Mouse (Mus musculus): ENCODE results near the gene Rnpepl1. TPM values are rescaled to one million over a fixed set of nuclear protein-coding genes. Genes with fewer than 3 reads are reported as not detected.

Gene Rnpepl1
- polyA plus RNA-seq, 2 experiments, result 8.7 to 10.7 TPM

DNA sequence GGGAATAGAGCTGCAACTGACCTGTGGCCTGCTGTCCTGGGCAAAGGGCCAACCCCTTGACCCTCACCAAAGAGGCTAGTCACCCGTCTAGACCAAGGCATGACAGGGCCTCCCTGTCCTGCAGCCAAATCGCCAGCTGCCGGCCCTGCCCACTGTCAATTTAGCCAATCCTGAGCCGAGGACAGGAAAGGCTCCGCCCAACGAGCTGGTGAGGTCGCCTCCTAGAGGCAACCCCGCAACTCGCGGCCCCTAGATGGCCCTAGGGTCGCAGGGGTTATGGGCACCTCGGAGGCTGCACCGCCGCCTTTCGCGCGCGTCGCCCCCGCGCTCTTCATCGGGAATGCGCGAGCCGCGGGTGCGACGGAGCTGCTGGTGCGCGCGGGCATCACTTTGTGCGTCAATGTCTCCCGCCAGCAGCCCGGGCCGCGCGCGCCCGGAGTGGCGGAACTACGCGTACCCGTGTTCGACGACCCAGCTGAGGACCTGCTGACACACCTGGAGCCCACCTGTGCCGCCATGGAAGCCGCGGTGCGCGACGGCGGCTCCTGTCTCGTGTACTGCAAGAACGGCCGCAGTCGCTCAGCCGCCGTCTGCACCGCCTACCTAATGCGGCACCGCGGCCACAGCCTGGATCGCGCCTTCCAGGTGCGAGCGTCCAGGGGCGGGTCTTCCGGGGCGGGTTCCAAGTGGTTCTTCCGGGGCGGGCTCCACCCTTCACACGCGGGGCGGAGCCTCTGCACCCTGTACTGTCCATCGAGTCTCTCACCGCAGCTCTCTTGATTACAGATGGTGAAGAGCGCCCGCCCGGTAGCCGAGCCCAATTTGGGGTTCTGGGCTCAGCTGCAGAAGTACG lies 3.6 kb upstream of the Rnpepl1 start, which contains the start of gene Dusp28:
Dusp28 (plus strand) TSS at position 203 of the 853 bp plus-strand sequence.
- TF ChIP-seq EP300 (IDR thresholded peaks at IDR 0.05; ENCODE audit: low read depth), result no peak
- TF ChIP-seq CTCF (IDR thresholded peaks at IDR 0.05; ENCODE audit: low read depth), result peak; percentile 81
- Histone ChIP-seq H3K4me2 (ENCODE audit: low read depth) (peak within 1 kb of the TSS; percentile 95), H3K27ac (peak within 1 kb of the TSS; percentile 80), H3K4me1 (replicated peaks; ENCODE audit: control insufficient read depth in 2 of 2, insufficient read depth in 2 of 2, low read length in 1 of 2) (peaks cover 13 to 31% of the 10 kb centered on the region in 2 experiments), H3K4me3 (ENCODE audit: insufficient read depth in 1 of 2, low read depth in 2 of 2, low read length in 2 of 2) (peak within 1 kb of the TSS; percentile 80 to 86), H3K27me3 (ENCODE audit: control insufficient read depth, insufficient read depth, low read length) (no peaks in the 10 kb centered on the region; the same call in none of the 2 replicates), H3K36me3 (replicated peaks; ENCODE audit: control insufficient read depth, insufficient read depth, low read depth) (no peaks in the 10 kb centered on the region), H3K9ac (replicated peaks) (peak within 1 kb of the TSS; percentile 85), H3K9me3 (ENCODE audit: control insufficient read depth, low read length) (no peaks in the 10 kb centered on the region)
- DNase-seq (ENCODE audit: low read depth in 3 of 3, low spot score in 3 of 3), result peak; percentile 78 to 82 (median 81)
- WGBS (ENCODE audit: insufficient replicate concordance), result under 1% methylated on average over 81 of the region's 81 CpGs
- peak; percentile 92 for ATAC-seq (ENCODE audit: insufficient read depth)

DNA sequence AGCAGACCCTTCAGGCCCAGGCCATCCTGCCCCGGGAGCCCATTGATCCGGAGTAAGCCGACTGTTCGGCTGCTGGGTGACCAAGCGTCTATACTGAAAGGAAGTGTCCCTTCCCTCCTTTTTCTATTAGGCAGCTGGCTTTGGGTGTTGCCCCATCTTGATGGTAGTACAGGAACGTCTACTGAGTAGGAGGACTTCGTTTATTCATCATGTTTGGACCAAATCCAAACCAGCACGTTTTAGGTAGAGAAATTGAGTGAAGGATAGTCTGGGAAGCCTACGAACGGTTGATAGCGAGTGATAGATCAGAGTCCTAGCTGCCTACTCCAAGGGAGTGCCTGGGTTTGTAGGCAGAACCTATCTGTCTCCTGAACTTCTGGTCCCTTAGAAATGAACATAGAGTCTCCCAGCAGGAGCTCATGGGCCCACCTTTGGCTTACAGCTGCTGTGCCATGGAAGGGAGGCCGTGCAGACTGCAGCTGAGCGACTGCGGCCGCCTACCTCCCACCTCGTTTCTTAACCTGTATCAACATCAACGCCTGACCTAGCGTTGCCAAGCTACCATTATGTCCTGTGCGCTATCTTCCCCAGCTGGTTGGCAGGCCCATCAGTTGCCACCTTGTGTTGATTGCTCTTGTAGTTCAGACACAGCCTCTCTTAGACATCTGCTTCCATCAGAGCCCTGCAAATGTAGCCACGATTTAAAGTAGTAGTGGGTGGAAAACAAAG lies 2.8 kb upstream of the Rnpepl1 start:
- TF ChIP-seq CTCF (IDR thresholded peaks at IDR 0.05; ENCODE audit: low read depth), result no peak
- TF ChIP-seq EP300 (IDR thresholded peaks at IDR 0.05; ENCODE audit: low read depth), result no peak
- Histone ChIP-seq H3K9ac (replicated peaks) (peak overlapping the region; percentile 63), H3K9me3 (ENCODE audit: control insufficient read depth, low read length) (no peaks in the 10 kb centered on the region), H3K27me3 (ENCODE audit: control insufficient read depth, insufficient read depth, low read length) (no peaks in the 10 kb centered on the region; the same call in 1 of the 2 replicates), H3K4me2 (ENCODE audit: low read depth) (peak overlapping the region; percentile 95), H3K36me3 (replicated peaks; ENCODE audit: control insufficient read depth, insufficient read depth, low read depth) (no peaks in the 10 kb centered on the region), H3K27ac (peak overlapping the region; percentile 80), H3K4me3 (ENCODE audit: insufficient read depth in 1 of 2, low read depth in 2 of 2, low read length in 2 of 2) (peak overlapping the region; percentile 63 to 80), H3K4me1 (replicated peaks; ENCODE audit: control insufficient read depth in 2 of 2, insufficient read depth in 2 of 2, low read length in 1 of 2) (peaks cover 14 to 30% of the 10 kb centered on the region in 2 experiments)
- ATAC-seq (ENCODE audit: insufficient read depth), result peak; percentile 21
- 39% methylated on average over 20 of the region's 20 CpGs for WGBS (ENCODE audit: insufficient replicate concordance)
- DNase-seq (ENCODE audit: low read depth in 3 of 3, low spot score in 3 of 3), result no peak

DNA sequence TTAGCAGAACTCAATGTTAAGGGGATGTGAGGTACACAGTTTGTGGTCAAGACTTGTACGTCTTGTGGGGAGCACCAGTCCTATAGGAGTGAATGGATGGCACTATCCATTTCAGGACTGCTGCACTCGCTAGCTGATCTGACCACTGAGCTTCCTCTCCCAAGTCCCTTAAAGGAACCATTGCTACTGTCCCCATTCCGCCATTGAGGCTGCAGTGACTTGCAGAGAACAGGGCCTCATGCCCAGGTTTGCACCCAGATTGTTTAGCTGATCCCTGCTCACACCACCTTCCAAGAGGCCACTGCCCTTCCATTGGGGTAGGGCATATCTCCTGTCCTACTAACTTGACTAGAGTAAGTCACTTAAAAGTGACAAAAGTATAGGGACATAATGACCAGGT lies 1.9 kb upstream of the Rnpepl1 start:
- H3K36me3 ChIP-seq (replicated peaks; ENCODE audit: control insufficient read depth, insufficient read depth, low read depth), result no peaks in the 10 kb centered on the region
- H3K27ac ChIP-seq, result no peak overlapping the region
- 74% methylated on average over 3 of the region's 3 CpGs for WGBS (ENCODE audit: insufficient replicate concordance)
- no peaks in the 10 kb centered on the region for H3K27me3 ChIP-seq (ENCODE audit: control insufficient read depth, insufficient read depth, low read length)
- no peak overlapping the region for H3K4me2 ChIP-seq (ENCODE audit: low read depth)
- no peak for TF ChIP-seq EP300 (IDR thresholded peaks at IDR 0.05; ENCODE audit: low read depth)
- ATAC-seq (ENCODE audit: insufficient read depth), result no peak
- no peak for DNase-seq (ENCODE audit: low read depth in 3 of 3, low spot score in 3 of 3)
- H3K4me1 ChIP-seq (replicated peaks; ENCODE audit: control insufficient read depth in 2 of 2, insufficient read depth in 2 of 2, low read length in 1 of 2), result peaks cover 14 to 26% of the 10 kb centered on the region in 2 experiments
- no peaks in the 10 kb centered on the region for H3K9me3 ChIP-seq (ENCODE audit: control insufficient read depth, low read length)
- no peak overlapping the region for H3K9ac ChIP-seq (replicated peaks)
- H3K4me3 ChIP-seq (ENCODE audit: insufficient read depth in 1 of 2, low read depth in 2 of 2, low read length in 2 of 2), result no peak overlapping the region

DNA sequence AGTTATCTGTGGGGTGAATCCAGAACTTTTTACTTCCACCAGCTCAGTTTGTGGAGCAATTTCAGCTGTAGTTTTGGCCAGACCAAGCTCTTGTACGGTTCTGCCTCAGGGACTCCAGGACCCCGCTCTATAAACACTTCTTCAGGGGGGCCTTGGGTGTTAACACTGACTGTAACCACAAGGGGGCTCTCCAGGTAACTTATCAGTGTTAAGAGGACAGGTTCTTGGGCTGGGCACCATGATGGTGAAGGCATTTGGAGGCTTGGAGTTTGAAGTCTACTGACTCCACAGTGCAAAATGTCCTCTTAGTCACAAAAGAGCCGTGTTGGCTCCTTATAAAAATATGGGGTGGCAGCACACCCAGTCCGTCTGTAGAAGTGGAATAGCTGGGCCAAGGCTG lies 1.5 kb upstream of the Rnpepl1 start:
- no peaks in the 10 kb centered on the region for H3K36me3 ChIP-seq (replicated peaks; ENCODE audit: control insufficient read depth, insufficient read depth, low read depth)
- no peak for TF ChIP-seq EP300 (IDR thresholded peaks at IDR 0.05; ENCODE audit: low read depth)
- peak; percentile 64 for TF ChIP-seq CTCF (IDR thresholded peaks at IDR 0.05; ENCODE audit: low read depth)
- no peaks in the 10 kb centered on the region for H3K9me3 ChIP-seq (ENCODE audit: control insufficient read depth, low read length)
- H3K27ac ChIP-seq, result no peak overlapping the region
- H3K4me2 ChIP-seq (ENCODE audit: low read depth), result no peak overlapping the region
- WGBS (ENCODE audit: insufficient replicate concordance), result 53% methylated on average over 4 of the region's 4 CpGs
- ATAC-seq (ENCODE audit: insufficient read depth) (no peak), DNase-seq (ENCODE audit: low read depth in 3 of 3, low spot score in 3 of 3) (peak in 1 of 3 experiments; percentile 41)
- H3K4me1 ChIP-seq (replicated peaks; ENCODE audit: control insufficient read depth in 2 of 2, insufficient read depth in 2 of 2, low read length in 1 of 2), result peaks cover 14 to 26% of the 10 kb centered on the region in 2 experiments
- no peak overlapping the region for H3K9ac ChIP-seq (replicated peaks)
- no peak overlapping the region for H3K4me3 ChIP-seq (ENCODE audit: insufficient read depth in 1 of 2, low read depth in 2 of 2, low read length in 2 of 2)
- H3K27me3 ChIP-seq (ENCODE audit: control insufficient read depth, insufficient read depth, low read length), result no peaks in the 10 kb centered on the region

All from liver, embryonic 14.5 days (tissue).